Mouse (Mus musculus) midbrain, embryonic 10.5 days (tissue): ENCODE results near the gene Snrpf. TPM values are rescaled to one million over a fixed set of nuclear protein-coding genes. Genes with fewer than 3 reads are reported as not detected.

ENCODE experiments used
- DNase-seq: peaks from one replicate; pipeline ENCODE4 v3.0.0-alpha.2; 2017; ENCODE audit warnings: low spot score
- H3K27ac ChIP-seq: fragments of 300-500 bp; sonication (generic); replicated peaks from 2 replicates; pipeline ENCODE4 v1.5.1; 2016; ENCODE audit warnings: mild to moderate bottlenecking
- H3K27me3 ChIP-seq: fragments of 300-500 bp; sonication (generic); 2 replicates; pipeline ENCODE4 v1.6.1; 2016; ENCODE audit warnings: low read depth, mild to moderate bottlenecking; ENCODE audit not compliant: poor library complexity, severe bottlenecking
- H3K36me3 ChIP-seq: fragments of 300-500 bp; sonication (generic); 2 replicates; pipeline ENCODE4 v1.6.1; 2016; ENCODE audit warnings: mild to moderate bottlenecking, moderate library complexity
- H3K4me1 ChIP-seq: fragments of 300-500 bp; sonication (generic); 2 replicates; pipeline ENCODE4 v1.6.1; 2016
- H3K4me3 ChIP-seq: fragments of 300-500 bp; sonication (generic); 2 replicates; pipeline ENCODE4 v1.5.1; 2016; ENCODE audit warnings: mild to moderate bottlenecking, moderate library complexity
- H3K9me3 ChIP-seq: fragments of 300-500 bp; sonication (generic); replicated peaks from 2 replicates; pipeline ENCODE4 v1.6.1; 2016; ENCODE audit warnings: mild to moderate bottlenecking
- WGBS: fragments of 180-500 bp; shearing (Covaris S2); methylation state at CpG from one replicate; pipeline ENCODE4 v1.1.7; 2016; 5-methylcytosine and 5-hydroxymethylcytosine counted together
- polyA plus RNA-seq: library from polyadenylated mRNA; unstranded; fragments of >200 nt; fragmentation: Nextera tagmentation; extraction: Ambion mirVana; gene quantifications from 2 replicates; pipeline ENCODE4 v1.2.1, GENCODE M21; 2016

The Snrpf gene
- polyA plus RNA-seq, result 165 and 191 TPM in 2 replicates

- Histone ChIP-seq H3K36me3 (peaks cover 34% of the 10 kb centered on the region), H3K27ac (peak within 1 kb of the TSS; percentile 98), H3K4me1 (peaks cover 19% of the 10 kb centered on the region), H3K27me3 (no peaks in the 10 kb centered on the region), H3K9me3 (no peaks in the 10 kb centered on the region), H3K4me3 (peak within 1 kb of the TSS; percentile 90)
- under 1% methylated on average over 63 of the region's 63 CpGs for WGBS
- peak; percentile 94 for DNase-seq
Observed at GRCm38 (mm10) chr10:93589281-93589848, at the start of gene Snrpf. Gene Snrpf (minus strand): TSS chr10:93589706.

GRCm38 (mm10) chr10:93635941-93636340 lies 46.4 kb upstream of the Snrpf start:
- DNase-seq, result peak; percentile 36
- H3K36me3 ChIP-seq, result no peaks in the 10 kb centered on the region
- no peak overlapping the region for H3K27ac ChIP-seq
- H3K4me3 ChIP-seq, result no peak overlapping the region
- WGBS, result 32% methylated on average over 9 of the region's 9 CpGs
- H3K4me1 ChIP-seq, result peaks cover 18% of the 10 kb centered on the region
- peaks cover 33% of the 10 kb centered on the region for H3K27me3 ChIP-seq
- no peaks in the 10 kb centered on the region for H3K9me3 ChIP-seq

DNA sequence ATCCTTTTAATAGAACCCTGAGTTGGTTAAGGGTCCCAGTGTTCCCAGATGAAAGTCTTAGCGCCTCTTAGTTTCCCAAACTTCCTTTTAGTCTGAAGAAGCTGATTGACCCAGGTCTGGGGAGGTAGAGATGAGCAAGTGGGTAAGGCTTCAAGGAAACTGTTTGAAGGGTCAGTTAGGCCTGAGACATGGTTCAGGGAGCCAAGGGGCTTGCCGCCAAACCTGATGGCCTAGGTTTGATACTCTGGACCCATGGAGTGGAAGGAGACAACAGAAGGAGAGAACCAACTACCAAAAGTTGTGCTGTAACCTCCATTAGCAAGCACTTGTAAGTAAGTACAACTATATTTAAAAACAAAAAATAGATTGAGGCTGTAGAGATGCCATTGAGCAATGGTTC lies 44.5 kb upstream of the Snrpf start:
- Histone ChIP-seq H3K36me3 (no peaks in the 10 kb centered on the region), H3K4me1 (peaks cover 10% of the 10 kb centered on the region), H3K27me3 (peaks cover 14% of the 10 kb centered on the region), H3K27ac (no peak overlapping the region), H3K4me3 (no peak overlapping the region), H3K9me3 (no peaks in the 10 kb centered on the region)
- 96% methylated on average over 2 of the region's 2 CpGs for WGBS
- no peak for DNase-seq

GRCm38 (mm10) chr10:93633563-93633962 lies 44.1 kb upstream of the Snrpf start:
- 92% methylated on average over 5 of the region's 5 CpGs for WGBS
- Histone ChIP-seq H3K4me3 (no peak overlapping the region), H3K27ac (no peak overlapping the region), H3K9me3 (no peaks in the 10 kb centered on the region), H3K27me3 (peaks cover 10% of the 10 kb centered on the region), H3K4me1 (peaks cover 10% of the 10 kb centered on the region), H3K36me3 (no peaks in the 10 kb centered on the region)
- no peak for DNase-seq

DNA sequence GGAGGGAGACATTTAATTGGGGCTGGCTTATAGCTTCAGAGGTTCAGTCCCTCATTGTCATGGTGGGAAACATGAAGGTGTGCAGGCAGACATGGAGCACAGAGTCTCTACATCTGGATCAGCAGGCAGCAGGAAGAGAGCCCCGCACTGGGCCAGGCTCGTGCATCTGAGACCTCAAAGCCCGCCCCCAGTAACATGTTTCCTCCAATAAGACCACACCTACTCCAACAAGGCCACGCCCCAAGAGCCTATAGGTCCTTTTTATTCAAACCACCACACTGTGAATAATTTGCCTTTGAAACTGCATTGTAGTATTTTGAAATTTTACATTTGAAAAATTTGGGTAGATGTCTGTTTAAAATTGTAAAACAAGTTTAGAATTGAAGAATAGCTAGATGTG lies 42.6 kb upstream of the Snrpf start:
- Histone ChIP-seq H3K4me3 (no peak overlapping the region), H3K27me3 (no peaks in the 10 kb centered on the region), H3K27ac (no peak overlapping the region), H3K36me3 (no peaks in the 10 kb centered on the region), H3K9me3 (no peaks in the 10 kb centered on the region), H3K4me1 (peaks cover 10% of the 10 kb centered on the region)
- 78% methylated on average over 4 of the region's 4 CpGs for WGBS
- no peak for DNase-seq

DNA sequence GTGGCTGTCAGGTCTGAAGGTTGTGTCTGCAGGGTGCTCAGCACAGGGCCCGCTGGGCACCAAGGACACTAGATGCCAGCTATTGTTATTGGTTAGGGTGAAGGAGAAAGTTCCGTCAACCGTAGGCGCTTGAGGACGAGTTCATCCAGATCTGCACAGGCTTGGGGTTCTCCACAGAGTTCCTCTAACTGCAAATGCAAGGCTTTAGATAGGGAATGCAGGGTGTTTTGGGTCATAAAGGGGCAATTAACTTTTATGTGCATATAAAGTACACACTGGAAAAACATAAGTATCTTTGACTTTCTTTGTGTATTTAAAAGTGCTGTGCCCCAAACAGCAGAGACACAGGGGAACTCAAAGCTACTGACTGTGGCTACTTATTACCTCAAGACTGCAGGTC lies 40.8 kb upstream of the Snrpf start:
- no peak overlapping the region for H3K4me3 ChIP-seq
- H3K27me3 ChIP-seq, result no peaks in the 10 kb centered on the region
- 92% methylated on average over 5 of the region's 5 CpGs for WGBS
- no peaks in the 10 kb centered on the region for H3K36me3 ChIP-seq
- H3K27ac ChIP-seq, result no peak overlapping the region
- no peak for DNase-seq
- no peaks in the 10 kb centered on the region for H3K4me1 ChIP-seq
- H3K9me3 ChIP-seq, result no peaks in the 10 kb centered on the region

DNA sequence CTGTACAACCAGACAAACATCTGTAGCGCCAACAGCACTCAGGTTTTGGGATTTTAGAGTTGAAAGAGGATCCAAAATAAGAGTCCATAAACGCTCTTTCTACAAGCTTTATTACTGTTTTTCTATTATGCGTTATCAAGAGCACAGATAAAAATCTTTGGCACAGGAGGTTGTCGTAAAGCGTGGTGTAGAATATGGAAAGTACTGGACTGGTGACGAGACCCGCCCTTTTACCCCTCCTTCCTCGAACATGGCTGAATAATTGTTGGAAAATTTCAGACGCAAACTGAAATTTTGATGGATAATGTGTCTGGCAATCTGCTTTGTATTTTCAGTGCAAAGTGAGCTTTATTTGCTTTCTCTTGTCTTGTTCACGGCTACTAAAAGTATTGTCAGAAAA lies 34.6 kb upstream of the Snrpf start:
- Histone ChIP-seq H3K27ac (no peak overlapping the region), H3K4me1 (peaks cover 7% of the 10 kb centered on the region), H3K27me3 (no peaks in the 10 kb centered on the region), H3K4me3 (no peak overlapping the region), H3K9me3 (no peaks in the 10 kb centered on the region), H3K36me3 (no peaks in the 10 kb centered on the region)
- no peak for DNase-seq
- 89% methylated on average over 10 of the region's 10 CpGs for WGBS

DNA sequence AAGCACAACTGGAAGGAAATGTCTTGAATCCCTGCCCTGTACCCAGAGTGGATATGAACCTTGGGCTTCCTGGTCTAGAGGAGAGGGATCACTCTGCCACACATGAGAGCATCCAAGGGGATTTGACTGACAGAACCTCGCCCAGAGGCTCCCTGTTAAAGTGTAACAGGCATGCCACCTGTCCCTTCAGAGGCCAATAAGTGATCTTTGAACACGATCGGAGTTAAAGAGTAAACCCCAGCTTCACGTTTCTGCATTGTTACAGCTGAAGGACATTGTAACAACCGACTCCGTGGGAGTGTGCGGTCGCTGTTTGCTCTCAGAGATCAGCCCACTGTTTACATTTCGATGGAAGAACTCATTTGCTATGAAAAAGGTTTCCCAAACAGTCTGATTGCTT lies 34.2 kb upstream of the Snrpf start:
- Histone ChIP-seq H3K4me3 (no peak overlapping the region), H3K36me3 (no peaks in the 10 kb centered on the region), H3K27ac (no peak overlapping the region), H3K4me1 (peaks cover 7% of the 10 kb centered on the region), H3K27me3 (no peaks in the 10 kb centered on the region), H3K9me3 (no peaks in the 10 kb centered on the region)
- no peak for DNase-seq
- WGBS, result 68% methylated on average over 9 of the region's 9 CpGs

- H3K27me3 ChIP-seq, result no peaks in the 10 kb centered on the region
- peaks cover 7% of the 10 kb centered on the region for H3K4me1 ChIP-seq
- H3K36me3 ChIP-seq, result no peaks in the 10 kb centered on the region
- no peak for DNase-seq
- no peak overlapping the region for H3K4me3 ChIP-seq
- WGBS, result 79% methylated on average over 7 of the region's 7 CpGs
- H3K27ac ChIP-seq, result no peak overlapping the region
- no peaks in the 10 kb centered on the region for H3K9me3 ChIP-seq
Observed at GRCm38 (mm10) chr10:93620438-93621179, 31.1 kb upstream of the Snrpf start.

DNA sequence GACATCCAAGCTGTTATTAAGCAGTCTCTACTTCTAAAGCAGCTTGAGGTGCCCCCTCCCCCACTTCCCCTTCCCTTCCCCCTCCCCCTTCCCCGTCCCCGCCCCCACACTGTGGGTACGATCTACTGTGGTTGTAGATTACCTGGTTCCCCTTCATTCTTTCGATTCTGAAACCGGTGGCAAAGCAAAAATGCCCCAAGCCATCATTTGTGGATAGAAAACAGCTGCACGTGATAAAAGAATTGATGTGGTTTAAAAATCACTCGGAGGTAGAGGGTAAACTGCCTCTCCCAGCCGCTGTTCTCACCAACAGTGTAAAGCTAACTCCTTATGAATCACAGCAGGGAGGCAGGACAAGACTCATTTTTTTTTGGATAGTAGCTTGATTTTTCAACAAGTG lies 25.3 kb upstream of the Snrpf start:
- Histone ChIP-seq H3K4me3 (no peak overlapping the region), H3K27me3 (no peaks in the 10 kb centered on the region), H3K36me3 (no peaks in the 10 kb centered on the region), H3K27ac (no peak overlapping the region), H3K9me3 (no peaks in the 10 kb centered on the region), H3K4me1 (no peaks in the 10 kb centered on the region)
- DNase-seq, result no peak
- WGBS, result 89% methylated on average over 8 of the region's 8 CpGs

DNA sequence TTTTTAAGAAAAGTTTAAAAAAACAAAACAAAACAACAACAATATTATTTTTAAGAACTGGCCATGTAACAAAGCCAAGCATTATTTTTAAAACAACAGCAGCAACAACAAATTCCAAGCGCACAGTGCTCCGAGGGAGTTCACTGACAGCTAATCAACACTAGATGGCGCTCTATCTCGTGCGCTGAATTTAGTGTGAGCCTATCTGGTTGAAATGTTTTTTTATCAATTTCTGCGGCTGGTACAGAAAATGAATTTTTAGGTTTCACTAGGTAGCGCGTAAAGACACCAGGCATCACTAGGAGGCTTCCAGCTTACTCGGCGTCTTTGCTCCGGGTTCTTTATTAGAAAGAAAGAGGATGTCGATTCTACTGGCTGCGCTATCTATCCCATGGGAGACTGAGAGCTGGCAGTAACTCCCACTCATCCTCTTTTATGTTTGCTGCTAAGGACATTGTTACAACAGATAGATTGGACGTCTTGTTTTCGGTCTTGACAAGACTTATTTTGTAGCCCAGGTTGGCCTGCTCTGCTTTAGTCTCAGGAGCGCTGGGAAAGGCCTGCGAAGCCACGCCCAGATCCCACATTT lies 22.0 kb upstream of the Snrpf start:
- DNase-seq, result peak; percentile 37
- Histone ChIP-seq H3K4me1 (no peaks in the 10 kb centered on the region), H3K27ac (no peak overlapping the region), H3K4me3 (no peak overlapping the region), H3K9me3 (no peaks in the 10 kb centered on the region), H3K36me3 (no peaks in the 10 kb centered on the region), H3K27me3 (no peaks in the 10 kb centered on the region)
- WGBS, result 56% methylated on average over 18 of the region's 18 CpGs

- Histone ChIP-seq H3K4me3 (no peak overlapping the region), H3K9me3 (no peaks in the 10 kb centered on the region), H3K27ac (no peak overlapping the region), H3K27me3 (no peaks in the 10 kb centered on the region), H3K4me1 (no peaks in the 10 kb centered on the region), H3K36me3 (no peaks in the 10 kb centered on the region)
- no peak for DNase-seq
- 96% methylated on average over 1 of the region's 1 CpGs for WGBS
Observed at GRCm38 (mm10) chr10:93610896-93611295, 21.4 kb upstream of the Snrpf start.

DNA sequence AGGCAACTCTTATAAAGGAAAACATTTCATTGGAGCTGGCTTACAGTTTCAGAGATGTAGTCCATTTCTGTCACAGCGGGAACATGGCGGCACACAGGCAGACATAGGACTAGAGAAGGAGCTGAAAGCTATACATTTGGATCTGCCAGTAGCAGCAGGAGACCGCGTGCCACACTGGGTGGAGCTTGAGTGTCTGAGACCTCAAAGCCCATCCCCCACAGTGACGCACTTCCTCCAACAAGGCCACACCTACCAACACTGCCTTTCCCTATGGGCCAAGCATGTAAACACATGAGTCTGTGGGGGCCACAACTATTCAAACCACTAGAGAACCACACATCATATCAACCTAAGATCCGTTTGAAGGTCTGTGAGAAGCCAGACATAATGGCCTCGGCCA lies 19.7 kb upstream of the Snrpf start:
- no peak overlapping the region for H3K27ac ChIP-seq
- H3K36me3 ChIP-seq, result no peaks in the 10 kb centered on the region
- H3K9me3 ChIP-seq, result no peaks in the 10 kb centered on the region
- no peaks in the 10 kb centered on the region for H3K27me3 ChIP-seq
- H3K4me3 ChIP-seq, result no peak overlapping the region
- 91% methylated on average over 7 of the region's 7 CpGs for WGBS
- H3K4me1 ChIP-seq, result no peaks in the 10 kb centered on the region
- DNase-seq, result no peak
